Mouse (Mus musculus): ENCODE data around the gene Grcc10. TPM values are rescaled to one million over a fixed set of nuclear protein-coding genes. Genes with fewer than 3 reads are reported as not detected.

The Grcc10 gene
- polyA plus RNA-seq, 1 experiment from 2014 or later, result 676 TPM

DNA sequence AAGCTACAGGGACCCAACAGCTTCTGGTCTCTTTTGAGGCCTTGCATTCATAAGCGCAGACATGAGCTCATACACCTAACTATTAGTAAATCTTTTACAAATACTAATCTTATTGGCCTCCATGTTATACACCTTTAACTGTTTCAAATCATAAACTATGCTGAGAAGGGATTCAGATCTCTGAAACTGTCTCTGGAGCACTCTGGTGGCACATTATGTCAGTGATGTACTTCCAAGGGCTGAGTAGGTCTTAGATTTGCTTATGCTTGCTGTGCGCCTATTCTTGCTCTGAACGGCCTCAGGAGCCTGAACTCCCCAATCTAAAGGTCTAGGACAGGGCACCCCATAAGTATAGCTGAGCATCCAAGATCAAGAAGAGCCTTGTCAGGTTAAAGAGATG lies 668 bp upstream of the Grcc10 start:
- ATAC-seq (replicated peaks), result no peak
- Histone ChIP-seq H3K9me3 (no peaks in the 10 kb centered on the region), H3K4me3 (peak overlapping the region; percentile 60), H3K4me1 (peaks cover 44% of the 10 kb centered on the region), H3K27me3 (no peaks in the 10 kb centered on the region), H3K9ac (replicated peaks) (peak overlapping the region; percentile 90), H3K4me2 (replicated peaks) (peak overlapping the region; percentile 73), H3K36me3 (peaks cover 17% of the 10 kb centered on the region; the same call in 1 of the 2 replicates), H3K27ac (replicated peaks) (peak overlapping the region; percentile 98)
- WGBS, result 73% methylated on average over 3 of the region's 3 CpGs

- no peaks in the 10 kb centered on the region for H3K27me3 ChIP-seq
- peaks cover 17% of the 10 kb centered on the region; the same call in 1 of the 2 replicates for H3K36me3 ChIP-seq
- WGBS, result under 1% methylated on average over 29 of the region's 29 CpGs
- H3K4me1 ChIP-seq, result peaks cover 32% of the 10 kb centered on the region
- no peaks in the 10 kb centered on the region for H3K9me3 ChIP-seq
- peak overlapping the region; percentile 98 for H3K27ac ChIP-seq (replicated peaks)
- peak overlapping the region; percentile 90 for H3K9ac ChIP-seq (replicated peaks)
- H3K4me3 ChIP-seq, result peak overlapping the region; percentile 60
- ATAC-seq (replicated peaks), result peak; percentile 24
- peak overlapping the region; percentile 73 for H3K4me2 ChIP-seq (replicated peaks)
Measured at GRCm38 (mm10) chr6:124740211-124740887, 825 bp downstream of the Grcc10 start.

DNA sequence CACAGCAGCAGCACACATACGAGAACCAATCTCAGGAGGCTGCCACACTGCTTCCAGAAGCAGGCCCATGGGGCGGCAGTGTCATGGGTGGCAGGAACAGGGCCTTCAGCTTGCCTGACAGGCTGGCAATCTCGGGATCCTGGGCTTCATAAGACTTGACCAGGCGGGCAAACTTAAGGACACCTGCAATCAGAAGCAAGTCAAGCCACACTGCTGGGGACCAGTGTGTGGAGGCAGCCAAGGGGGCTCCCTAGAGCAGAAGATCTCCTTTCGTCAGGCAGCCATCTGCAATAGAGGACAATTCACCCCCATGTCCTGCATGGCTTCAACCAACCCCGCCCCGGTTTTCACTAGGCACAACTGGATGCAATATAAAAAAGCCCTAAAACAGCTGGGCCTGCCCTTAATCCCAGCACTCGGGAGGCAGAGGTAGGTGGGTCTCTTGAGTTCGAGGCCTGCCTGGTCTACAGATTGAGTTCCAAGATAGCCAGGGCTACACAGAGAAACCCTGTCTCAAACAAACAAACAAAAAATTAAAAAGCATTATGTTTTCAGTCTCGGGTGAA lies 1.9 kb downstream of the Grcc10 start:
- 88% methylated on average over 10 of the region's 10 CpGs for WGBS
- Histone ChIP-seq H3K4me1 (peaks cover 27% of the 10 kb centered on the region), H3K27ac (replicated peaks) (peak overlapping the region; percentile 98), H3K9me3 (no peaks in the 10 kb centered on the region), H3K9ac (replicated peaks) (0 out of 2 replicates have a peak overlapping the region, but pooled peaks have one; percentile 90), H3K4me3 (no peak overlapping the region), H3K27me3 (no peaks in the 10 kb centered on the region), H3K36me3 (peaks cover 12% of the 10 kb centered on the region; the same call in 1 of the 2 replicates), H3K4me2 (replicated peaks) (peak overlapping the region; percentile 73)
- no peak for ATAC-seq (replicated peaks)

- Histone ChIP-seq H3K27me3 (no peaks in the 10 kb centered on the region), H3K9me3 (no peaks in the 10 kb centered on the region), H3K9ac (replicated peaks) (0 out of 2 replicates have a peak within 1 kb of the TSS, but pooled peaks have one; percentile 90), H3K36me3 (peaks cover 10% of the 10 kb centered on the region; the same call in 1 of the 2 replicates), H3K4me2 (replicated peaks) (peak within 1 kb of the TSS; percentile 73), H3K4me3 (no peak within 1 kb of the TSS), H3K27ac (replicated peaks) (peak within 1 kb of the TSS; percentile 98; the same call in 1 of the 2 replicates), H3K4me1 (peaks cover 27% of the 10 kb centered on the region)
- no peak for ATAC-seq (replicated peaks)
- WGBS, result 32% methylated on average over 15 of the region's 15 CpGs
Measured at GRCm38 (mm10) chr6:124738511-124739023, 2.6 kb downstream of the Grcc10 start, which contains the start of gene Ptpn6. TSS of gene Ptpn6 (minus strand) at chr6:124738714.

- H3K4me3 ChIP-seq, result no peak overlapping the region
- H3K27ac ChIP-seq (replicated peaks), result no peak overlapping the region
- no peaks in the 10 kb centered on the region for H3K27me3 ChIP-seq
- WGBS, result 92% methylated on average over 11 of the region's 11 CpGs
- no peaks in the 10 kb centered on the region for H3K9me3 ChIP-seq
- H3K4me1 ChIP-seq, result peaks cover 25% of the 10 kb centered on the region
- no peak overlapping the region for H3K9ac ChIP-seq (replicated peaks)
- no peaks in the 10 kb centered on the region for H3K36me3 ChIP-seq
- no peak overlapping the region for H3K4me2 ChIP-seq (replicated peaks)
- ATAC-seq (replicated peaks), result no peak
Measured at GRCm38 (mm10) chr6:124737040-124737439, 4.1 kb downstream of the Grcc10 start.

DNA sequence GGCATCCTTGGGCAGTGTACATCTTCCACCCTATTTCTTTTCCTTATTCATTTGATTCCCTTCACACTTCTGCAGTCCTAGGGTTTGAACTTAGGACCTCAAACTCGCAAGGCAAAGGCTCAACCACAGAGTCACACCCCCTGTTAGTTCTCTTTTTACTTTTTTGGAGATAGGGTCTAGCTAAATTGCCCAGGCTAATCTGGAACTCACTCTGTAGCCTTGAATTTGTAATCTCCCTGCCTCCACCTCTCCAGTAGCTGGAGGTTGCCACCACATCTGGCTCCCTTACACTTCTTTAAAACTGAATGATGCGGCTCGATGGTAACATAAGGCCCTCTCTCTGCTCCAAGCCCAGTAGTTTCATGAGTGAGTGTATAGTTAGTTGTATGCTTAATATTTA lies 6.8 kb downstream of the Grcc10 start:
- WGBS, result 92% methylated on average over 3 of the region's 3 CpGs
- no peak overlapping the region for H3K9ac ChIP-seq (replicated peaks)
- no peak overlapping the region for H3K27ac ChIP-seq (replicated peaks)
- H3K4me1 ChIP-seq, result peaks cover 11% of the 10 kb centered on the region
- no peaks in the 10 kb centered on the region for H3K36me3 ChIP-seq
- no peaks in the 10 kb centered on the region for H3K9me3 ChIP-seq
- H3K4me2 ChIP-seq (replicated peaks), result no peak overlapping the region
- no peak overlapping the region for H3K4me3 ChIP-seq
- no peaks in the 10 kb centered on the region for H3K27me3 ChIP-seq
- ATAC-seq (replicated peaks), result no peak

GRCm38 (mm10) chr6:124732476-124733370 lies 8.5 kb downstream of the Grcc10 start:
- ATAC-seq (replicated peaks), result no peak
- H3K4me1 ChIP-seq, result no peaks in the 10 kb centered on the region
- H3K27me3 ChIP-seq, result no peaks in the 10 kb centered on the region
- no peaks in the 10 kb centered on the region for H3K36me3 ChIP-seq
- no peak overlapping the region for H3K4me3 ChIP-seq
- H3K4me2 ChIP-seq (replicated peaks), result no peak overlapping the region
- H3K27ac ChIP-seq (replicated peaks), result no peak overlapping the region
- 58% methylated on average over 19 of the region's 19 CpGs for WGBS
- no peaks in the 10 kb centered on the region for H3K9me3 ChIP-seq
- no peak overlapping the region for H3K9ac ChIP-seq (replicated peaks)

DNA sequence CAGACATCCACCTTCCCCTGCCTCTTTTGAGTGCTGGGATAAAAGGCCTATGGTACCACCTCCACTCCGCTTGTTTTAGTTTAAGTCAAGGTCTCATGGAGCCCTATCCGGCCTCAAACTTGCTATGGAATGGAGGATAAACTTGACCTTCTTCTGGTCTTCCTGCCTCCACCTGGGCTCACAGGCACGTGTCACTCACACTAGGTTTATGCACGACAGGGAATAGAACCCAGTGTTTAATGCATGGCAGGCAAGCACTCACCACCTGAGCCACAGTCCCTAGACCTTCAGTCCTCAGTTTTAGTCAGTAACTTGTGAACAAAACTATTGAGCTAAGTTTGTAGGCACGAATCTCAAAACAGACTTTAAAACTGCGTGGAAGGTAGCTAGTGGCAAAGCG lies 10.1 kb downstream of the Grcc10 start:
- 86% methylated on average over 7 of the region's 7 CpGs for WGBS
- Histone ChIP-seq H3K4me1 (no peaks in the 10 kb centered on the region), H3K4me2 (replicated peaks) (no peak overlapping the region), H3K4me3 (no peak overlapping the region), H3K36me3 (no peaks in the 10 kb centered on the region), H3K27me3 (no peaks in the 10 kb centered on the region), H3K9me3 (no peaks in the 10 kb centered on the region), H3K9ac (replicated peaks) (no peak overlapping the region), H3K27ac (replicated peaks) (no peak overlapping the region)
- ATAC-seq (replicated peaks), result no peak

GRCm38 (mm10) chr6:124729850-124730705 lies 11.1 kb downstream of the Grcc10 start:
- Histone ChIP-seq H3K27me3 (no peaks in the 10 kb centered on the region), H3K36me3 (no peaks in the 10 kb centered on the region), H3K4me1 (no peaks in the 10 kb centered on the region), H3K4me3 (no peak overlapping the region), H3K9ac (replicated peaks) (no peak overlapping the region), H3K4me2 (replicated peaks) (no peak overlapping the region), H3K27ac (replicated peaks) (no peak overlapping the region), H3K9me3 (no peaks in the 10 kb centered on the region)
- ATAC-seq (replicated peaks), result no peak
- WGBS, result 90% methylated on average over 8 of the region's 8 CpGs

GRCm38 (mm10) chr6:124728621-124729020 lies 12.6 kb downstream of the Grcc10 start:
- Histone ChIP-seq H3K9ac (replicated peaks) (no peak overlapping the region), H3K36me3 (no peaks in the 10 kb centered on the region), H3K27ac (replicated peaks) (no peak overlapping the region), H3K4me2 (replicated peaks) (no peak overlapping the region), H3K4me1 (no peaks in the 10 kb centered on the region), H3K9me3 (no peaks in the 10 kb centered on the region), H3K4me3 (no peak overlapping the region), H3K27me3 (no peaks in the 10 kb centered on the region)
- WGBS, result 88% methylated on average over 10 of the region's 10 CpGs
- no peak for ATAC-seq (replicated peaks)

- no peak overlapping the region for H3K9ac ChIP-seq (replicated peaks)
- 90% methylated on average over 10 of the region's 10 CpGs for WGBS
- H3K27me3 ChIP-seq, result no peaks in the 10 kb centered on the region
- H3K4me2 ChIP-seq (replicated peaks), result no peak overlapping the region
- H3K4me3 ChIP-seq, result no peak overlapping the region
- H3K27ac ChIP-seq (replicated peaks), result no peak overlapping the region
- ATAC-seq (replicated peaks), result no peak
- H3K36me3 ChIP-seq, result no peaks in the 10 kb centered on the region
- H3K9me3 ChIP-seq, result no peaks in the 10 kb centered on the region
- no peaks in the 10 kb centered on the region for H3K4me1 ChIP-seq
Measured at GRCm38 (mm10) chr6:124724472-124724871, 16.7 kb downstream of the Grcc10 start.
